Mouse (Mus musculus) MEL (cell line): Measurements from ENCODE around the gene Spsb1.

Source experiments
- CTCF ChIP-seq, 3 experiments: IDR thresholded peaks in 2 of 3; conservative IDR thresholded peaks in 1 of 3; 2 replicates each; pipeline ENCODE4 v1.5.1; 2011 to 2012; ENCODE audit warnings: low read length in 3 of 3, low read depth in 2 of 3, mild to moderate bottlenecking in 2 of 3, improper control_type of control experiment in 1 of 3, inconsistent platforms in 1 of 3, mixed read lengths in 1 of 3, moderate library complexity in 1 of 3; ENCODE audit not compliant: control insufficient read depth in 1 of 3, insufficient read depth in 1 of 3, poor library complexity in 1 of 3, severe bottlenecking in 1 of 3
- MAFK ChIP-seq: IDR thresholded peaks from 2 replicates; pipeline ENCODE4 v1.6.1; 2011; ENCODE audit warnings: low read depth, mild to moderate bottlenecking, low read length, improper control_type of control experiment, borderline replicate concordance
- MAZ ChIP-seq: IDR thresholded peaks from 2 replicates; pipeline ENCODE4 v1.6.1; 2012; ENCODE audit warnings: low read depth, mild to moderate bottlenecking, inconsistent platforms, low read length, improper control_type of control experiment
- POLR2A ChIP-seq, 2 experiments: IDR thresholded peaks; 2 replicates each; pipeline ENCODE4 v1.6.1; 2011 to 2012; ENCODE audit warnings: low read length in 2 of 2, mild to moderate bottlenecking in 2 of 2, control low read depth in 1 of 2, improper control_type of control experiment in 1 of 2, low read depth in 1 of 2, moderate library complexity in 1 of 2; ENCODE audit not compliant: control insufficient read depth in 1 of 2, insufficient read depth in 1 of 2, poor library complexity in 1 of 2
- TAL1 ChIP-seq: IDR thresholded peaks from 2 replicates; pipeline ENCODE4 v1.6.1; 2012; ENCODE audit warnings: mild to moderate bottlenecking, inconsistent platforms, low read length, moderate library complexity, mixed read lengths
- USF2 ChIP-seq, 2 experiments: IDR thresholded peaks; 2 replicates each; pipeline ENCODE4 v1.6.1; 2011 to 2012; ENCODE audit warnings: improper control_type of control experiment in 2 of 2, low read length in 2 of 2, borderline replicate concordance in 1 of 2, inconsistent platforms in 1 of 2, low read depth in 1 of 2, mild to moderate bottlenecking in 1 of 2; ENCODE audit not compliant: insufficient read depth in 1 of 2

- TF ChIP-seq POLR2A (IDR thresholded peaks at IDR 0.05; ENCODE audit: control insufficient read depth in 1 of 2, insufficient read depth in 1 of 2, low read depth in 1 of 2, low read length in 2 of 2, poor library complexity in 1 of 2) (no peak), TAL1 (no peak), USF2 (IDR thresholded peaks at IDR 0.05; ENCODE audit: borderline replicate concordance in 1 of 2, insufficient read depth in 1 of 2, low read depth in 1 of 2, low read length in 2 of 2) (no peak), CTCF (IDR thresholded peaks at IDR 0.05 in 2 of 3, conservative IDR thresholded peaks at IDR 0.05 in 1 of 3; ENCODE audit: control insufficient read depth in 1 of 3, insufficient read depth in 1 of 3, low read depth in 2 of 3, low read length in 3 of 3, poor library complexity in 1 of 3, severe bottlenecking in 1 of 3) (no peak), MAZ (no peak), MAFK (no peak)
Measured at GRCm38 (mm10) chr4:149907656-149908055, 47.2 kb downstream of the Spsb1 start.
